Mouse (Mus musculus) inflammation-experienced regulatory T-cells, adult 16 weeks (primary cell): ENCODE data around the gene Ncs1. TPM values are rescaled to one million over a fixed set of nuclear protein-coding genes. Genes with fewer than 3 reads are reported as not detected.

Experiments
- polyA plus RNA-seq: library from polyadenylated mRNA; unstranded; fragments of 100-300 nt; shearing (Covaris generic); gene quantifications from one replicate; pipeline ENCODE4 v1.2.1, GENCODE M21; 2017

Ncs1 gene
- polyA plus RNA-seq: 0.37 TPM

DNA sequence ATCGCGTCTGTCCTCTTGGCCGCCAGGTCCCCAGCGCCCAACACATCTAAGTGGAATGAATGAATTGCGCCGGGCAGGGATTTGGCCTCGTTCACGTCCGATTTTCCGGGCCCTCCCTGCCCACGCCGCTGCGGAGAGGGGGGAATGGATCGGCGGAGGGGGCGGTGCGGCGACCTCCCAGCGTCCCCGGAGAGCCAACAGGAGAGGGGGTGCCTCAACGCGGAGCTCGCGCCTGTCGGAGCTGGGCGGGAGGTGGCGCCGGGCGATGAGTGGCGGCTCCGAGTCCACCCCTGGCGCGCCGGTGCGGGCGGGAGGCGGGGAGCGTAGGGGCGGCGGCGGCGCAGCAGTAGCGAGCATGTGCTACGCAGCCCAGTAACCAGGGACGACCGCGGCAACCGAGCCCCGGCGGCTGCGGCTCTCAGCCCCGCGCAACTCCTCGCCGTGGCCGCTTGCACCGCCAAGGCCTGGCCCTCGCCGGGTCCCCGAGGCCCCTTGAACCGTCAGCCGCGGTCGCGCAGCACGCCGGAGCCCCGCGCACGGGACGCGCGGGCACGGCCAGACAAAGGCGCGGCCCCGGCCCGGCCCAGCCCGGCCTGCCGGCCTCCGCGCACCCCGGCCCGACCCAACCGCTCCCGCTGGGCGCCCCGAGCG is at the start of gene Ncs1:
Ncs1 (plus strand) TSS at position 333 of the 651 bp plus-strand sequence.

DNA sequence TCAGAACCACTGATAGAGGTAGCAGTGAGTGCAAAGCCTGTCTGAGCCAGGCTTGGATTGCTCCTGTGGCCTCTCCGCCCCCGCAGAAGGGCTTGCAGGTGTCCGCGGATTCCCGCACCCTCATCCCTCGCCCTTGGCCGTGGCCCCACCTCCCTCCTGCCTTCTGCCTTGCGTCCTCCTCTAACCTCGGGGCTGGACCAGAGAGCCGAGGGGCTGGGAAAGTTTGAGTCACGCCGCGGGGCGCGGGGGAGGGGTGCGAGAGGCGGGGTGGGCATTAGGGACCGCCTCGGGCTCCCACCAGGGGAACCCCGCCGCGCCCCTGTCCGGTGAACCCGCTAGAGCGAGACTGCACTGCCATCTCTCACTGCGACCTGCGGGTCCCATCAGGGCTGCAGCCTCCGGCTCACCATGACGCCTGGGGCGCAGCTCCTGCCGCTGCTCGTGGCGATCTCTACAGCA is 68.4 kb downstream of the Ncs1 start, which contains the start of gene Hmcn2:
Hmcn2 (plus strand) TSS at position 409 of the 459 bp plus-strand sequence.

Other genes starting within 250 kb of the Ncs1 start
- 170 TPM for gene Fnbp1, start 103.8 kb upstream of the Ncs1 start, polyA plus RNA-seq
- 71.0 TPM for gene Gpr107, start 93.5 kb upstream of the Ncs1 start, polyA plus RNA-seq
- 0.35 TPM for gene Hmcn2, start 68.6 kb downstream of the Ncs1 start, polyA plus RNA-seq
- gene Ass1, start 224.4 kb downstream of the Ncs1 start, polyA plus RNA-seq: 122 TPM